8 mouse cellular contexts compared by ENCODE assay signal in the genomic region with DNA sequence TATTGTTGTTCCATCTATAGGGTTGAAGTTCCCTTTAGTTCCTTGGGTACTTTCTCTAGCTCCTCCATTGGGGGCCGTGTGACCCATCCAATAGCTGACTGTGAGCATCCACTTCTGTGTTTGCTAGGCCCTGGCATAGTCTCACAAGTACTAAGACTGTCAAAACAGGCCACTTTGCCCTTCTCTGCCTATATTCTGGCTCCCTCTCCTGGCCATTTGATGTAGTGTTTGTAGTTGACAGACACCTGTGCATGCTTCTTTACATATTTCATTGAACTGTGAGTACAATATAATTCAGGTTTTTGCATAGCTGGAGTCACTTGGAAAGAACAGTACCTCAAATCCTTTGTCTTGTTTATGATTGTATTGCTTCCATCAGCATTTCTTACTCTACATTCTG.
DNase-seq lines count a peak whose midpoint lies in the region; ATAC-seq and TF ChIP-seq lines count a peak whose summit lies in the region.
"Not testable (repeated sequence)": the region's sequence is repeated elsewhere in the genome, so short reads cannot be mapped to it uniquely, and the experiment has no call there.

No protein-coding gene starts in this region.

- TF ChIP-seq EP300 in liver, embryonic 14.5 days (IDR thresholded peaks at IDR 0.05; ENCODE audit: low read depth): not testable (repeated sequence)

- DNase-seq in 3T3-L1 (ENCODE audit: low read depth, low spot score) (peak; percentile 22), MEL-GATA-1-ER (ENCODE audit: extremely low read depth, low read depth) (peak; percentile 24)
- DNase-seq in brain, adult 2 months (ENCODE audit: low read depth, low spot score): peak; percentile 12
- DNase-seq in embryo, embryonic 11.5 days (ENCODE audit: low read depth, low spot score): peak; percentile 4
- not testable (repeated sequence) for DNase-seq in liver, embryonic 14.5 days (ENCODE audit: low read depth in 3 of 3, low spot score in 3 of 3)
- peak; percentile 10 for DNase-seq in neural tube, embryonic 11.5 days (ENCODE audit: low spot score)
- peak; percentile 45 to 60 for DNase-seq in spleen, postnatal 4 days (ENCODE audit: low spot score in 2 of 2)

- not testable (repeated sequence) for H3K4me3 ChIP-seq in intestine, postnatal 0 days (ENCODE audit: low read depth, low read length); liver, embryonic 14.5 days (ENCODE audit: insufficient read depth in 1 of 2, low read depth in 2 of 2, low read length in 2 of 2); neural tube, embryonic 11.5 days (ENCODE audit: low read depth, low read length)

- not testable (repeated sequence) for H3K27me3 ChIP-seq in intestine, postnatal 0 days (replicated peaks; ENCODE audit: control insufficient read depth, insufficient read depth, low read length); liver, embryonic 14.5 days (ENCODE audit: control insufficient read depth, insufficient read depth, low read length); neural tube, embryonic 11.5 days (ENCODE audit: control insufficient read depth, insufficient read depth, low read length)

- ATAC-seq in intestine, postnatal 0 days; liver, embryonic 14.5 days (ENCODE audit: insufficient read depth); neural tube, embryonic 11.5 days (ENCODE audit: insufficient read depth, low FRiP score, low TSS enrichment): not testable (repeated sequence)

- 80% methylated on average over 1 of the region's 1 CpGs for WGBS in intestine, postnatal 0 days
- WGBS in liver, embryonic 14.5 days (ENCODE audit: insufficient replicate concordance): 14% methylated on average over 1 of the region's 1 CpGs
- 23% methylated on average over 1 of the region's 1 CpGs for WGBS in neural tube, embryonic 11.5 days

- H3K9me3 ChIP-seq in intestine, postnatal 0 days (ENCODE audit: control insufficient read depth); liver, embryonic 14.5 days (ENCODE audit: control insufficient read depth, low read length); neural tube, embryonic 11.5 days (ENCODE audit: control insufficient read depth, low read length): not testable (repeated sequence)

- TF ChIP-seq CTCF in intestine, postnatal 0 days (IDR thresholded peaks at IDR 0.05; ENCODE audit: low read depth): peak; percentile 56
- TF ChIP-seq CTCF in liver, embryonic 14.5 days (IDR thresholded peaks at IDR 0.05; ENCODE audit: low read depth): peak; percentile 25; the same call in 1 of the 2 replicates

- not testable (repeated sequence) for H3K27ac ChIP-seq in intestine, postnatal 0 days (ENCODE audit: low read depth, low read length); liver, embryonic 14.5 days; neural tube, embryonic 11.5 days (ENCODE audit: low read depth, low read length)

- not testable (repeated sequence) for H3K4me2 ChIP-seq in intestine, postnatal 0 days (replicated peaks; ENCODE audit: low read depth); liver, embryonic 14.5 days (ENCODE audit: low read depth); neural tube, embryonic 11.5 days (ENCODE audit: low read depth)

- not testable (repeated sequence) for H3K36me3 ChIP-seq in intestine, postnatal 0 days (ENCODE audit: control insufficient read depth, insufficient read depth); liver, embryonic 14.5 days (replicated peaks; ENCODE audit: control insufficient read depth, insufficient read depth, low read depth); neural tube, embryonic 11.5 days (ENCODE audit: control insufficient read depth, insufficient read depth, low read length)

- H3K9ac ChIP-seq in intestine, postnatal 0 days (ENCODE audit: low read depth, low read length); liver, embryonic 14.5 days (replicated peaks); neural tube, embryonic 11.5 days (ENCODE audit: low read length): not testable (repeated sequence)

- not testable (repeated sequence) for H3K4me1 ChIP-seq in intestine, postnatal 0 days (replicated peaks; ENCODE audit: control insufficient read depth, insufficient read depth, low read length); liver, embryonic 14.5 days (replicated peaks; ENCODE audit: control insufficient read depth in 2 of 2, insufficient read depth in 2 of 2, low read length in 1 of 2); neural tube, embryonic 11.5 days (ENCODE audit: control insufficient read depth, insufficient read depth, low read length)
